7 mouse cellular contexts compared by ENCODE assay signal in genomic region chr5:114942074-114942765, GRCm38 (mm10). TPM values are rescaled to one million over a fixed set of nuclear protein-coding genes. Genes with fewer than 3 reads are reported as not detected.
DNase-seq lines count a peak whose midpoint lies in the region; ATAC-seq lines count a peak whose summit lies in the region.

2210016L21Rik (plus strand) TSS chr5:114942158.

- intact Hi-C loops in gastrocnemius, postnatal 14 days (cut with DNase I; ENCODE audit: low total_unique reads), result no loop called here
- intact Hi-C loops in left cerebral cortex, postnatal 10 days (cut with DNase I), result no loop called here

- DNase-seq in adrenal gland, adult 18-20 months (ENCODE audit: low spot score in 2 of 2), result peak; percentile 70 to 76
- DNase-seq in embryo, embryonic 10.5 days (ENCODE audit: low spot score), result peak; percentile 96
- peak; percentile 84 for DNase-seq in gastrocnemius, postnatal 14 days
- DNase-seq in left cerebral cortex, postnatal 10 days (ENCODE audit: extremely low spot score in 1 of 2, low spot score in 2 of 2), result peak; percentile 87 to 91
- peak; percentile 88 for DNase-seq in right cerebral cortex, postnatal 25 days

- ATAC-seq in inflammation-experienced regulatory T-cells, adult 6 months, result peak; percentile 99
- peak; percentile 98 for ATAC-seq in megakaryocyte-erythroid progenitor cell, adult 5-6 weeks (replicated peaks; ENCODE audit: low FRiP score, low TSS enrichment, poor library complexity, severe bottlenecking)

RNA-seq across cellular contexts. Expression of gene 2210016L21Rik, which starts in this region (rescaled TPM):
- 10 to 100 TPM; 36.7 to 39.0 TPM for total RNA-seq in adrenal gland, adult 18-20 months (2021)
- 10 to 100 TPM; 26.3 to 30.7 TPM for total RNA-seq in gastrocnemius, postnatal 14 days (2021)
- 10 to 100 TPM; 33.3 to 49.6 (median 36.0) TPM for polyA plus RNA-seq in inflammation-experienced regulatory T-cells, adult 6 months (2017; shearing (Covaris generic))
- 100 to 1,000 TPM; 203 to 206 TPM for total RNA-seq in left cerebral cortex, postnatal 10 days (2021)
- 20.0 and 21.2 TPM in 2 replicates for total RNA-seq in megakaryocyte-erythroid progenitor cell, adult 5-6 weeks (2014; fragmentation: Nextera tagmentation)
- total RNA-seq in megakaryocyte-erythroid progenitor cell, adult 5-6 weeks (2017), result 13.2 and 20.1 TPM in 2 replicates

Comparison
In these comparisons a context has a peak if more than half of its experiments do, and no peak if none do; other contexts are left out.
1. Peak in every context shown above with its lines: DNase-seq and ATAC-seq.
2. RNA of gene 2210016L21Rik (total RNA-seq): 203 to 206 TPM in left cerebral cortex, postnatal 10 days; 36.7 to 39.0 TPM in adrenal gland, adult 18-20 months, 26.3 to 30.7 TPM in gastrocnemius, postnatal 14 days and 13.2 to 21.2 TPM in megakaryocyte-erythroid progenitor cell, adult 5-6 weeks; every median in the first group is over 4 times any median in the second.